Mouse (Mus musculus) spleen, adult 10 weeks (tissue): Measurements from ENCODE around the gene Ankfy1. TPM values are rescaled to one million over a fixed set of nuclear protein-coding genes. Genes with fewer than 3 reads are reported as not detected.

Experiments used
- polyA plus RNA-seq: library from polyadenylated mRNA; stranded (reverse); fragments of 350-450 nt; fragmentation: Illumina TruSeq; extraction: RNeasy Lipid Tissue Mini Kit (QIAGEN cat#74804); gene quantifications from one replicate; pipeline ENCODE4 v1.2.3, GENCODE M21; 2015; ENCODE audit warnings: low replicate concordance; ENCODE audit not compliant: insufficient read depth

Ankfy1 gene
- 60.6 TPM for polyA plus RNA-seq

GRCm38 (mm10) chr11:72689551-72690510 lies at the start of gene Ankfy1:
Gene Ankfy1, plus strand, starts transcription at chr11:72690006.

GRCm38 (mm10) chr11:72795455-72796295 lies 105.9 kb downstream of the Ankfy1 start, which contains the start of the genes Cyb5d2 and Zzef1:
Gene Cyb5d2, minus strand, starts transcription at chr11:72796142.
Gene Zzef1, plus strand, starts transcription at chr11:72796226.

Other genes starting within 250 kb of the Ankfy1 start
- 98.0 TPM for gene Mybbp1a, start 248.7 kb upstream of the Ankfy1 start, polyA plus RNA-seq
- gene Spns2, start 200.1 kb upstream of the Ankfy1 start, polyA plus RNA-seq, result 21.6 TPM
- 6.0 TPM for gene Spns3, start 139.5 kb upstream of the Ankfy1 start, polyA plus RNA-seq
- gene Ube2g1, start 82.7 kb upstream of the Ankfy1 start, polyA plus RNA-seq, result 39.8 TPM
- gene Cyb5d2, start 106.1 kb downstream of the Ankfy1 start, polyA plus RNA-seq, result 9.4 TPM
- gene Zzef1, start 106.2 kb downstream of the Ankfy1 start, polyA plus RNA-seq, result 39.0 TPM